ENCODE assay signal across 8 mouse cellular contexts in genomic region chr11:95842074-95842681, GRCm38 (mm10). TPM values are rescaled to one million over a fixed set of nuclear protein-coding genes. Genes with fewer than 3 reads are reported as not detected.
A peak's percentile ranks its signal among the peaks of the same experiment; 100 is the strongest.
DNase-seq lines count a peak whose midpoint lies in the region; ATAC-seq lines count a peak whose summit lies in the region.

Gene Abi3 (minus strand): TSS chr11:95842476.

- H3K27me3 ChIP-seq in midbrain, embryonic 14.5 days (ENCODE audit: control insufficient read depth, insufficient read depth, low read length): no peaks in the 10 kb centered on the region
- H3K27me3 ChIP-seq in midbrain, embryonic 16.5 days (ENCODE audit: control insufficient read depth, insufficient read depth, low read depth, low read length): no peaks in the 10 kb centered on the region
- H3K27me3 ChIP-seq in embryonic facial prominence, embryonic 14.5 days (replicated peaks; ENCODE audit: control insufficient read depth, insufficient read depth, low read length): no peaks in the 10 kb centered on the region
- H3K27me3 ChIP-seq in hindbrain, embryonic 15.5 days: 0 out of 2 replicates have a peak, but pooled peaks cover 2% of the 10 kb centered on the region
- peaks cover 50% of the 10 kb centered on the region for H3K27me3 ChIP-seq in liver, embryonic 12.5 days (replicated peaks)

- DNase-seq in midbrain, embryonic 14.5 days: peak; percentile 20
- DNase-seq in embryonic facial prominence, embryonic 14.5 days (ENCODE audit: low spot score): peak; percentile 59
- DNase-seq in skeletal muscle tissue, adult 2 months (ENCODE audit: low read depth, low spot score): peak; percentile 52
- no peak for DNase-seq in ovary, postnatal 10 days (ENCODE audit: low spot score)
- no peak for DNase-seq in right cerebral cortex, postnatal 14 days

- H3K4me1 ChIP-seq in midbrain, embryonic 14.5 days (ENCODE audit: control insufficient read depth, insufficient read depth, low read length): 0 out of 2 replicates have a peak, but pooled peaks cover 4% of the 10 kb centered on the region
- H3K4me1 ChIP-seq in midbrain, embryonic 16.5 days (ENCODE audit: control insufficient read depth, insufficient read depth, low read length): no peaks in the 10 kb centered on the region
- peaks cover 4% of the 10 kb centered on the region for H3K4me1 ChIP-seq in embryonic facial prominence, embryonic 14.5 days (ENCODE audit: control insufficient read depth, insufficient read depth, low read length)
- H3K4me1 ChIP-seq in hindbrain, embryonic 15.5 days (replicated peaks): no peaks in the 10 kb centered on the region
- H3K4me1 ChIP-seq in liver, embryonic 12.5 days: peaks cover 53% of the 10 kb centered on the region

- H3K9ac ChIP-seq in midbrain, embryonic 14.5 days (replicated peaks; ENCODE audit: low read length): no peak within 1 kb of the TSS
- H3K9ac ChIP-seq in midbrain, embryonic 16.5 days (ENCODE audit: low read depth, low read length): no peak within 1 kb of the TSS
- peak within 1 kb of the TSS; percentile 42; the same call in 1 of the 2 replicates for H3K9ac ChIP-seq in embryonic facial prominence, embryonic 14.5 days (ENCODE audit: low read depth, low read length)
- no peak within 1 kb of the TSS for H3K9ac ChIP-seq in hindbrain, embryonic 15.5 days
- peak within 1 kb of the TSS; percentile 45 for H3K9ac ChIP-seq in liver, embryonic 12.5 days

- no peak for ATAC-seq in midbrain, embryonic 14.5 days (ENCODE audit: low FRiP score, low TSS enrichment)
- no peak for ATAC-seq in midbrain, embryonic 16.5 days
- ATAC-seq in embryonic facial prominence, embryonic 14.5 days (ENCODE audit: low read depth): peak; percentile 45
- ATAC-seq in hindbrain, embryonic 15.5 days (ENCODE audit: low FRiP score, low read depth): no peak
- ATAC-seq in liver, embryonic 12.5 days: peak; percentile 76

- H3K36me3 ChIP-seq in midbrain, embryonic 14.5 days (ENCODE audit: control insufficient read depth, insufficient read depth, low read length): no peaks in the 10 kb centered on the region
- H3K36me3 ChIP-seq in midbrain, embryonic 16.5 days (ENCODE audit: control insufficient read depth, insufficient read depth, low read length): no peaks in the 10 kb centered on the region
- no peaks in the 10 kb centered on the region for H3K36me3 ChIP-seq in embryonic facial prominence, embryonic 14.5 days (ENCODE audit: control insufficient read depth, insufficient read depth, low read length)
- H3K36me3 ChIP-seq in hindbrain, embryonic 15.5 days: no peaks in the 10 kb centered on the region
- no peaks in the 10 kb centered on the region for H3K36me3 ChIP-seq in liver, embryonic 12.5 days

- H3K27ac ChIP-seq in midbrain, embryonic 14.5 days (replicated peaks; ENCODE audit: low read depth, low read length): no peak within 1 kb of the TSS
- no peak within 1 kb of the TSS for H3K27ac ChIP-seq in midbrain, embryonic 16.5 days (ENCODE audit: low read length)
- peak within 1 kb of the TSS; percentile 17; the same call in 1 of the 2 replicates for H3K27ac ChIP-seq in embryonic facial prominence, embryonic 14.5 days (replicated peaks; ENCODE audit: low read depth, low read length)
- no peak within 1 kb of the TSS for H3K27ac ChIP-seq in hindbrain, embryonic 15.5 days (replicated peaks)
- peak within 1 kb of the TSS; percentile 39 for H3K27ac ChIP-seq in liver, embryonic 12.5 days

- 11% methylated on average over 11 of the region's 11 CpGs for WGBS in midbrain, embryonic 14.5 days
- WGBS in midbrain, embryonic 16.5 days: 10% methylated on average over 11 of the region's 11 CpGs
- 14% methylated on average over 11 of the region's 11 CpGs for WGBS in embryonic facial prominence, embryonic 14.5 days
- 11% methylated on average over 11 of the region's 11 CpGs for WGBS in hindbrain, embryonic 15.5 days
- 5% methylated on average over 11 of the region's 11 CpGs for WGBS in liver, embryonic 12.5 days (ENCODE audit: insufficient replicate concordance)

- no peak within 1 kb of the TSS for H3K4me3 ChIP-seq in midbrain, embryonic 14.5 days (replicated peaks; ENCODE audit: low read depth, low read length)
- no peak within 1 kb of the TSS for H3K4me3 ChIP-seq in midbrain, embryonic 16.5 days (ENCODE audit: low read depth, low read length)
- H3K4me3 ChIP-seq in embryonic facial prominence, embryonic 14.5 days (ENCODE audit: low read depth, low read length): peak within 1 kb of the TSS; percentile 19
- H3K4me3 ChIP-seq in hindbrain, embryonic 15.5 days: no peak within 1 kb of the TSS
- H3K4me3 ChIP-seq in liver, embryonic 12.5 days: peak within 1 kb of the TSS; percentile 36

- no peaks in the 10 kb centered on the region for H3K9me3 ChIP-seq in midbrain, embryonic 14.5 days (ENCODE audit: control insufficient read depth, low read length)
- H3K9me3 ChIP-seq in midbrain, embryonic 16.5 days (replicated peaks; ENCODE audit: control insufficient read depth, low read length, poor library complexity, severe bottlenecking): no peaks in the 10 kb centered on the region
- H3K9me3 ChIP-seq in embryonic facial prominence, embryonic 14.5 days (ENCODE audit: control insufficient read depth, low read length): no peaks in the 10 kb centered on the region
- H3K9me3 ChIP-seq in hindbrain, embryonic 15.5 days: no peaks in the 10 kb centered on the region
- H3K9me3 ChIP-seq in liver, embryonic 12.5 days (replicated peaks): no peaks in the 10 kb centered on the region

- no peak within 1 kb of the TSS for H3K4me2 ChIP-seq in midbrain, embryonic 14.5 days (ENCODE audit: low read length)
- H3K4me2 ChIP-seq in midbrain, embryonic 16.5 days (ENCODE audit: low read length): no peak within 1 kb of the TSS
- peak within 1 kb of the TSS; percentile 36 for H3K4me2 ChIP-seq in embryonic facial prominence, embryonic 14.5 days (ENCODE audit: low read depth, low read length)
- peak within 1 kb of the TSS; percentile 23 for H3K4me2 ChIP-seq in hindbrain, embryonic 15.5 days
- peak within 1 kb of the TSS; percentile 56 for H3K4me2 ChIP-seq in liver, embryonic 12.5 days

RNA-seq across cellular contexts. Expression of gene Abi3, which starts in this region (rescaled TPM):
- polyA plus RNA-seq in midbrain, embryonic 14.5 days (2014; fragmentation: Nextera tagmentation; extraction: Ambion mirVana): 0.26 and 0.64 TPM in 2 replicates
- polyA plus RNA-seq in midbrain, embryonic 16.5 days (2015; fragmentation: Nextera tagmentation; extraction: Ambion mirVana): 1.2 and 1.9 TPM in 2 replicates
- 3.9 and 5.1 TPM in 2 replicates for polyA plus RNA-seq in embryonic facial prominence, embryonic 14.5 days (2014; fragmentation: Nextera tagmentation; extraction: Ambion mirVana)
- polyA plus RNA-seq in hindbrain, embryonic 15.5 days (2015; fragmentation: Nextera tagmentation; extraction: Ambion mirVana): 1.1 and 1.7 TPM in 2 replicates
- 7.3 and 7.6 TPM in 2 replicates for polyA plus RNA-seq in liver, embryonic 12.5 days (2016; fragmentation: Nextera tagmentation; extraction: Ambion mirVana)

Comparison
In these comparisons a context has a peak if more than half of its experiments do, and no peak if none do; other contexts are left out.
1. Peak in DNase-seq in midbrain, embryonic 14.5 days; RNA of the gene not detected or under 1 TPM.
2. ATAC-seq: peak in embryonic facial prominence, embryonic 14.5 days (single experiment) and liver, embryonic 12.5 days (single experiment); none in midbrain, embryonic 14.5 days (single experiment), midbrain, embryonic 16.5 days (single experiment) and hindbrain, embryonic 15.5 days (single experiment).
3. DNase-seq: peak in embryonic facial prominence, embryonic 14.5 days (single experiment) and skeletal muscle tissue, adult 2 months (single experiment); none in ovary, postnatal 10 days (single experiment) and right cerebral cortex, postnatal 14 days (single experiment).
4. H3K27ac ChIP-seq: peak in embryonic facial prominence, embryonic 14.5 days (single experiment) and liver, embryonic 12.5 days (single experiment); none in midbrain, embryonic 14.5 days (single experiment), midbrain, embryonic 16.5 days (single experiment) and hindbrain, embryonic 15.5 days (single experiment).
5. H3K4me2 ChIP-seq: peak in embryonic facial prominence, embryonic 14.5 days (single experiment), hindbrain, embryonic 15.5 days (single experiment) and liver, embryonic 12.5 days (single experiment); none in midbrain, embryonic 14.5 days (single experiment) and midbrain, embryonic 16.5 days (single experiment).
6. H3K4me3 ChIP-seq: peak in embryonic facial prominence, embryonic 14.5 days (single experiment) and liver, embryonic 12.5 days (single experiment); none in midbrain, embryonic 14.5 days (single experiment), midbrain, embryonic 16.5 days (single experiment) and hindbrain, embryonic 15.5 days (single experiment).
7. H3K9ac ChIP-seq: peak in embryonic facial prominence, embryonic 14.5 days (single experiment) and liver, embryonic 12.5 days (single experiment); none in midbrain, embryonic 14.5 days (single experiment), midbrain, embryonic 16.5 days (single experiment) and hindbrain, embryonic 15.5 days (single experiment).